Mouse (Mus musculus) urinary bladder, postnatal 36 days (tissue): ENCODE results near the gene Inpp5b.

Experiments
- DNase-seq, 2 experiments: peaks; one replicate each; pipeline ENCODE4 v3.0.0; 2022; ENCODE audit warnings: low spot score in 2 of 2, mixed read lengths in 1 of 2

Gene Inpp5b

GRCm38 (mm10) chr4:124765802-124766565 is 24.3 kb downstream of the Inpp5b start:
- no peak for DNase-seq

GRCm38 (mm10) chr4:124766566-124766940 is 24.9 kb downstream of the Inpp5b start:
- DNase-seq, result no peak

GRCm38 (mm10) chr4:124768963-124769591 is 27.4 kb downstream of the Inpp5b start:
- DNase-seq, result no peak

GRCm38 (mm10) chr4:124770624-124771023 is 29.0 kb downstream of the Inpp5b start:
- peak; percentile 18 to 33 for DNase-seq

GRCm38 (mm10) chr4:124772125-124772524 is 30.5 kb downstream of the Inpp5b start:
- DNase-seq, result no peak

GRCm38 (mm10) chr4:124773449-124773848 is 31.8 kb downstream of the Inpp5b start:
- no peak for DNase-seq

GRCm38 (mm10) chr4:124773995-124774394 is 32.3 kb downstream of the Inpp5b start:
- no peak for DNase-seq

- no peak for DNase-seq
Measured at GRCm38 (mm10) chr4:124774429-124774828, 32.8 kb downstream of the Inpp5b start.

- no peak for DNase-seq
Measured at GRCm38 (mm10) chr4:124781361-124781760, 39.7 kb downstream of the Inpp5b start.

- DNase-seq, result no peak
Measured at GRCm38 (mm10) chr4:124782395-124782794, 40.7 kb downstream of the Inpp5b start.

- DNase-seq, result no peak
Measured at GRCm38 (mm10) chr4:124783937-124784336, 42.3 kb downstream of the Inpp5b start.

- no peak for DNase-seq
Measured at GRCm38 (mm10) chr4:124790013-124790412, 48.4 kb downstream of the Inpp5b start.

GRCm38 (mm10) chr4:124792114-124792513 is 50.5 kb downstream of the Inpp5b start:
- no peak for DNase-seq

- no peak for DNase-seq
Measured at GRCm38 (mm10) chr4:124796141-124796540, 54.5 kb downstream of the Inpp5b start.

- DNase-seq, result no peak
Measured at GRCm38 (mm10) chr4:124796913-124797312, 55.3 kb downstream of the Inpp5b start.

GRCm38 (mm10) chr4:124801552-124802308 is 60.1 kb downstream of the Inpp5b start, which contains the start of gene Mtf1:
Gene Mtf1 (plus strand): TSS chr4:124802104.
- peak; percentile 70 to 80 for DNase-seq

GRCm38 (mm10) chr4:124802309-124803260 is 60.9 kb downstream of the Inpp5b start:
- DNase-seq, result peak; percentile 93 to 97

GRCm38 (mm10) chr4:124803406-124803805 is 61.8 kb downstream of the Inpp5b start:
- no peak for DNase-seq

GRCm38 (mm10) chr4:124808511-124808910 is 66.9 kb downstream of the Inpp5b start:
- DNase-seq, result no peak

- DNase-seq, result no peak
Measured at GRCm38 (mm10) chr4:124809136-124809883, 67.7 kb downstream of the Inpp5b start.

- DNase-seq, result no peak
Measured at GRCm38 (mm10) chr4:124810056-124810455, 68.4 kb downstream of the Inpp5b start.
